Comparison of ENCODE assay signal across 20 mouse cellular contexts in genomic region chr8:67377061-67377460, GRCm38 (mm10).
DNase-seq lines count a peak whose midpoint lies in the region; TF ChIP-seq lines count a peak whose summit lies in the region.
"Had no signal": no experiment of that assay in that cellular context is flagged by ENCODE, and none has a peak within 500 bp of the region (broad histone marks: within the 10 kb centered on the region; RNA-seq: fewer than 3 reads in every experiment).

No protein-coding gene starts in this region.

- TF ChIP-seq CTCF in MEL (IDR thresholded peaks at IDR 0.05 in 2 of 3, conservative IDR thresholded peaks at IDR 0.05 in 1 of 3; ENCODE audit: control insufficient read depth in 1 of 3, insufficient read depth in 1 of 3, low read depth in 2 of 3, low read length in 3 of 3, poor library complexity in 1 of 3, severe bottlenecking in 1 of 3), result no peak

- no peak for TF ChIP-seq POLR2A in MEL (IDR thresholded peaks at IDR 0.05; ENCODE audit: control insufficient read depth in 1 of 2, insufficient read depth in 1 of 2, low read depth in 1 of 2, low read length in 2 of 2, poor library complexity in 1 of 2)

- H3K4me1 ChIP-seq in MEL (ENCODE audit: control insufficient read depth in 1 of 2, insufficient read depth in 2 of 2, low read length in 2 of 2), result no peaks in the 10 kb centered on the region
- H3K4me1 ChIP-seq: embryonic facial prominence, embryonic 12.5 days; heart, embryonic 10.5 days; heart, embryonic 15.5 days; hindbrain, embryonic 13.5 days had no signal

- H3K27ac ChIP-seq in MEL (ENCODE audit: control insufficient read depth, low read depth, low read length), result no peak overlapping the region
- H3K27ac ChIP-seq: embryonic facial prominence, embryonic 12.5 days; heart, embryonic 10.5 days; heart, embryonic 15.5 days; hindbrain, embryonic 13.5 days; hindbrain, postnatal 0 days had no signal

- no peak overlapping the region for H3K9ac ChIP-seq in MEL (ENCODE audit: control insufficient read depth, low read depth, low read length, poor library complexity, severe bottlenecking)
- H3K9ac ChIP-seq: embryonic facial prominence, embryonic 12.5 days; heart, embryonic 15.5 days; hindbrain, embryonic 13.5 days had no signal

- no peak for TF ChIP-seq EP300 in MEL (IDR thresholded peaks at IDR 0.05; ENCODE audit: low read depth in 1 of 2, low read length in 2 of 2)

- no peak for TF ChIP-seq RAD21 in MEL (IDR thresholded peaks at IDR 0.05; ENCODE audit: low read depth, low read length)

- no peaks in the 10 kb centered on the region for H3K27me3 ChIP-seq in MEL (ENCODE audit: control insufficient read depth in 1 of 2, insufficient read depth in 2 of 2, low read length in 2 of 2)
- H3K27me3 ChIP-seq: embryonic facial prominence, embryonic 12.5 days; heart, embryonic 15.5 days; hindbrain, embryonic 13.5 days had no signal

- no peaks in the 10 kb centered on the region for H3K36me3 ChIP-seq in MEL (ENCODE audit: control insufficient read depth in 1 of 2, insufficient read depth in 2 of 2, low read length in 2 of 2)
- H3K36me3 ChIP-seq: embryonic facial prominence, embryonic 12.5 days; G1E; heart, embryonic 10.5 days; heart, embryonic 15.5 days; hindbrain, embryonic 13.5 days had no signal

- H3K9me3 ChIP-seq in MEL (replicated peaks; ENCODE audit: insufficient read depth, low read length), result no peaks in the 10 kb centered on the region
- H3K9me3 ChIP-seq: heart, embryonic 15.5 days had no signal

- no peaks in the 10 kb centered on the region for H3K79me2 ChIP-seq in MEL (ENCODE audit: control insufficient read depth, insufficient read depth, low read length, poor library complexity)

- DNase-seq in adrenal gland, postnatal 14 days, result peak; percentile 7
- no peak for DNase-seq in adrenal gland, adult 8-10 months
- peak; percentile 5 for DNase-seq in right cerebral cortex, adult 18-20 months
- DNase-seq in right cerebral cortex, postnatal 10 days (ENCODE audit: low spot score in 2 of 2), result no peak
- DNase-seq in MEL (ENCODE audit: low read depth, low spot score), result peak; percentile 17
- DNase-seq in adipocyte (ENCODE audit: low spot score), result peak; percentile 15
- DNase-seq in thymus, postnatal 14 days, result no peak
- DNase-seq in natural killer cell, adult 2 months (ENCODE audit: low spot score in 2 of 2), result no peak
- DNase-seq: B cell, adult 2 months; cerebellum, adult 2 months; gastrocnemius, postnatal 10 days; heart, adult 18-20 months; heart, postnatal 14 days; kidney, adult 18-20 months had no signal

- H3K4me3 ChIP-seq in MEL (ENCODE audit: control insufficient read depth in 1 of 2, insufficient read depth in 1 of 2, low read depth in 2 of 2, low read length in 2 of 2), result no peak overlapping the region
- H3K4me3 ChIP-seq: embryonic facial prominence, embryonic 12.5 days; heart, embryonic 10.5 days; heart, embryonic 15.5 days; hindbrain, embryonic 13.5 days had no signal

TF ChIP-seq in MEL, 35 proteins besides CTCF, POLR2A, EP300 and RAD21:
- TF ChIP-seq BHLHE40 (IDR thresholded peaks at IDR 0.05; ENCODE audit: borderline replicate concordance, low read depth, low read length), result no peak
- no peak for TF ChIP-seq E2F4 (IDR thresholded peaks at IDR 0.05; ENCODE audit: borderline replicate concordance, low read depth, low read length)
- no peak for TF ChIP-seq USF2 (IDR thresholded peaks at IDR 0.05; ENCODE audit: borderline replicate concordance in 1 of 2, insufficient read depth in 1 of 2, low read depth in 1 of 2, low read length in 2 of 2)
- no peak for TF ChIP-seq MYC (IDR thresholded peaks at IDR 0.05; ENCODE audit: low read depth, low read length)
- TF ChIP-seq SIN3A (IDR thresholded peaks at IDR 0.05; ENCODE audit: low read length), result no peak
- TF ChIP-seq MEF2A (IDR thresholded peaks at IDR 0.05; ENCODE audit: extremely low read depth, insufficient replicate concordance, low read depth, low read length, poor library complexity, severe bottlenecking), result no peak
- TF ChIP-seq SMC3 (IDR thresholded peaks at IDR 0.05; ENCODE audit: low read depth, low read length), result no peak
- TF ChIP-seq KAT2A (conservative IDR thresholded peaks at IDR 0.05; ENCODE audit: low read depth, low read length), result no peak
- no peak for TF ChIP-seq ELF1 (IDR thresholded peaks at IDR 0.05; ENCODE audit: low read depth, low read length)
- TF ChIP-seq CHD2 (IDR thresholded peaks at IDR 0.05; ENCODE audit: low read length), result no peak
- TF ChIP-seq JUND (IDR thresholded peaks at IDR 0.05; ENCODE audit: low read depth, low read length), result no peak

Comparison
In these comparisons a context has a peak if more than half of its experiments do, and no peak if none do; other contexts are left out.
1. DNase-seq: peak in adrenal gland, postnatal 14 days (single experiment), right cerebral cortex, adult 18-20 months (single experiment), MEL (single experiment) and adipocyte (single experiment); none in adrenal gland, adult 8-10 months (single experiment), right cerebral cortex, postnatal 10 days (0 of 2), thymus, postnatal 14 days (single experiment) and natural killer cell, adult 2 months (0 of 2).